Mouse (Mus musculus) erythroblast, embryonic 14.5 days (primary cell): Measurements from ENCODE around the gene Nomo1.

Source experiments
- GATA1 ChIP-seq: IDR thresholded peaks from 2 replicates; pipeline ENCODE4 v1.6.1; 2012; ENCODE audit warnings: low read length, inconsistent platforms, mixed read lengths
- TAL1 ChIP-seq: IDR thresholded peaks from 3 replicates; pipeline ENCODE4 v1.6.1; 2012; ENCODE audit warnings: low read length, inconsistent platforms, mixed read lengths

- no peak for TF ChIP-seq GATA1
- TF ChIP-seq TAL1: no peak
Measured at GRCm38 (mm10) chr7:46084024-46084423, 50.5 kb downstream of the Nomo1 start.
